Mouse (Mus musculus): Measurements from ENCODE around the gene Hemgn. TPM values are rescaled to one million over a fixed set of nuclear protein-coding genes. Genes with fewer than 3 reads are reported as not detected.
A peak's percentile ranks its signal among the peaks of the same experiment; 100 is the strongest.

The Hemgn gene
- polyA plus RNA-seq, 1 experiment, result not detected

GRCm38 (mm10) chr4:46371030-46371429, 42.3 kb downstream of the Hemgn start:
- Histone ChIP-seq H3K4me1 (ENCODE audit: control insufficient read depth, insufficient read depth, low read length) (peaks cover 10% of the 10 kb centered on the region), H3K27ac (ENCODE audit: insufficient read depth, low read depth, low read length) (no peak overlapping the region), H3K4me3 (ENCODE audit: insufficient read depth, low read depth, low read length) (no peak overlapping the region)
- 19% methylated on average over 19 of the region's 19 CpGs for WGBS
- TF ChIP-seq CTCF (IDR thresholded peaks at IDR 0.05; ENCODE audit: insufficient read depth, low read depth, low read length) (no peak), POLR2A (IDR thresholded peaks at IDR 0.05; ENCODE audit: insufficient read depth, low read depth, low read length) (no peak)

DNA sequence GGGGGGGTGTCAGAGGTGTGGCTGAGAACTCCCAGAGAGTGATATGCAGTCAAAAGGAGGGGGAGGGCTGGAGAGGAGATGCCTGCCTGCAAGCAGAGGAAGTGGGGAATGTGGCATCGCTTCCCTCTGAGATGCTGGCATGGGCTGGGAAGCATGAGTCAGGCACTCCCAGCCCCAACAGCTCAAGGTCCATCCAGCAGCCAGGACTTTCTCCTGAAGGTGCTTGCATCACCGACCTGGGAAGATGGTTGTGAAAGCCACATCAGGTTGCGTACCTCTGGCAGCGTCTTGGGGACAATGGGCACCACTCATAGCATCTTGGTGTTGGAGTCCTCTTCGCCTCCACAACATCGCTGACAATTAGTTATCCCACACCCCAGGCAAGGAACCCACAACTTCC, 42.9 kb downstream of the Hemgn start:
- 62% methylated on average over 6 of the region's 6 CpGs for WGBS
- Histone ChIP-seq H3K27ac (ENCODE audit: insufficient read depth, low read depth, low read length) (no peak overlapping the region), H3K4me3 (ENCODE audit: insufficient read depth, low read depth, low read length) (no peak overlapping the region), H3K4me1 (ENCODE audit: control insufficient read depth, insufficient read depth, low read length) (peaks cover 10% of the 10 kb centered on the region)
- TF ChIP-seq POLR2A (IDR thresholded peaks at IDR 0.05; ENCODE audit: insufficient read depth, low read depth, low read length) (no peak), CTCF (IDR thresholded peaks at IDR 0.05; ENCODE audit: insufficient read depth, low read depth, low read length) (no peak)

GRCm38 (mm10) chr4:46369070-46369469, 44.2 kb downstream of the Hemgn start:
- WGBS, result 65% methylated on average over 4 of the region's 4 CpGs
- H3K4me1 ChIP-seq (ENCODE audit: control insufficient read depth, insufficient read depth, low read length), result peaks cover 6% of the 10 kb centered on the region; the same call in 1 of the 2 replicates

GRCm38 (mm10) chr4:46367487-46367959, 45.8 kb downstream of the Hemgn start:
- WGBS, result 15% methylated on average over 12 of the region's 12 CpGs
- TF ChIP-seq POLR2A (IDR thresholded peaks at IDR 0.05; ENCODE audit: insufficient read depth, low read depth, low read length) (no peak), CTCF (IDR thresholded peaks at IDR 0.05; ENCODE audit: insufficient read depth, low read depth, low read length) (no peak)

More at GRCm38 (mm10) chr4:46369070-46369469, 44.2 kb downstream of the Hemgn start:
- no peak overlapping the region for H3K4me3 ChIP-seq (ENCODE audit: insufficient read depth, low read depth, low read length)
- no peak overlapping the region for H3K27ac ChIP-seq (ENCODE audit: insufficient read depth, low read depth, low read length)
- no peak for TF ChIP-seq CTCF (IDR thresholded peaks at IDR 0.05; ENCODE audit: insufficient read depth, low read depth, low read length)
- no peak for TF ChIP-seq POLR2A (IDR thresholded peaks at IDR 0.05; ENCODE audit: insufficient read depth, low read depth, low read length)

GRCm38 (mm10) chr4:46364360-46364759, 48.9 kb downstream of the Hemgn start:
- Histone ChIP-seq H3K4me3 (ENCODE audit: insufficient read depth, low read depth, low read length) (no peak overlapping the region), H3K27ac (ENCODE audit: insufficient read depth, low read depth, low read length) (no peak overlapping the region), H3K4me1 (ENCODE audit: control insufficient read depth, insufficient read depth, low read length) (no peaks in the 10 kb centered on the region)
- 88% methylated on average over 2 of the region's 2 CpGs for WGBS
- TF ChIP-seq CTCF (IDR thresholded peaks at IDR 0.05; ENCODE audit: insufficient read depth, low read depth, low read length), result no peak
- no peak for TF ChIP-seq POLR2A (IDR thresholded peaks at IDR 0.05; ENCODE audit: insufficient read depth, low read depth, low read length)

More at GRCm38 (mm10) chr4:46367487-46367959, 45.8 kb downstream of the Hemgn start:
- Histone ChIP-seq H3K4me3 (ENCODE audit: insufficient read depth, low read depth, low read length) (no peak overlapping the region), H3K27ac (ENCODE audit: insufficient read depth, low read depth, low read length) (no peak overlapping the region), H3K4me1 (ENCODE audit: control insufficient read depth, insufficient read depth, low read length) (peaks cover 6% of the 10 kb centered on the region; the same call in 1 of the 2 replicates)

DNA sequence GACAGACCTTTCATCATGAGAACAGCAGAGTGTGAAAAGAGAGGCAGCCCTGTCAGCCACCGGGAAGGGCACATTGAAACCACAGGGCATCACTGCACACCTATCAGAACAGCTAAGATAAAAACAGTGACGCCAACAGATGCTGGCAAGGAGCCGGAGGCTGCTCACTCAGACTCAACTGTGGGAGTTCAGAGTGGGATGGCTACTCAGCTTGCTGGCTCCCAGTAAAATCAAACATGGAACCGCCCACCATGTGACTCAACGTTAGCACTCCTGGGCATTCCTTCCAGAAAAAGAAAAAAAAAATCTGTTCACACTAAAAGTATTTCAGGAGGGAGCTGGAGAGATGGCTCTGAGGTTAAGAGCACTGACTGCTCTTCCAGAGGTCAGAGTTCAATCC, 52.0 kb downstream of the Hemgn start:
- 49% methylated on average over 5 of the region's 5 CpGs for WGBS
- peaks cover under 1% of the 10 kb centered on the region; the same call in 1 of the 2 replicates for H3K4me1 ChIP-seq (ENCODE audit: control insufficient read depth, insufficient read depth, low read length)
- TF ChIP-seq POLR2A (IDR thresholded peaks at IDR 0.05; ENCODE audit: insufficient read depth, low read depth, low read length) (no peak), CTCF (IDR thresholded peaks at IDR 0.05; ENCODE audit: insufficient read depth, low read depth, low read length) (no peak)

GRCm38 (mm10) chr4:46359539-46360253, 53.6 kb downstream of the Hemgn start:
- H3K4me1 ChIP-seq (ENCODE audit: control insufficient read depth, insufficient read depth, low read length), result peaks cover 2% of the 10 kb centered on the region
- no peak overlapping the region for H3K27ac ChIP-seq (ENCODE audit: insufficient read depth, low read depth, low read length)
- 78% methylated on average over 12 of the region's 12 CpGs for WGBS
- no peak overlapping the region for H3K4me3 ChIP-seq (ENCODE audit: insufficient read depth, low read depth, low read length)
- no peak for TF ChIP-seq CTCF (IDR thresholded peaks at IDR 0.05; ENCODE audit: insufficient read depth, low read depth, low read length)
- TF ChIP-seq POLR2A (IDR thresholded peaks at IDR 0.05; ENCODE audit: insufficient read depth, low read depth, low read length), result no peak

More for the DNA sequence above, 52.0 kb downstream of the Hemgn start:
- Histone ChIP-seq H3K27ac (ENCODE audit: insufficient read depth, low read depth, low read length) (no peak overlapping the region), H3K4me3 (ENCODE audit: insufficient read depth, low read depth, low read length) (no peak overlapping the region)

DNA sequence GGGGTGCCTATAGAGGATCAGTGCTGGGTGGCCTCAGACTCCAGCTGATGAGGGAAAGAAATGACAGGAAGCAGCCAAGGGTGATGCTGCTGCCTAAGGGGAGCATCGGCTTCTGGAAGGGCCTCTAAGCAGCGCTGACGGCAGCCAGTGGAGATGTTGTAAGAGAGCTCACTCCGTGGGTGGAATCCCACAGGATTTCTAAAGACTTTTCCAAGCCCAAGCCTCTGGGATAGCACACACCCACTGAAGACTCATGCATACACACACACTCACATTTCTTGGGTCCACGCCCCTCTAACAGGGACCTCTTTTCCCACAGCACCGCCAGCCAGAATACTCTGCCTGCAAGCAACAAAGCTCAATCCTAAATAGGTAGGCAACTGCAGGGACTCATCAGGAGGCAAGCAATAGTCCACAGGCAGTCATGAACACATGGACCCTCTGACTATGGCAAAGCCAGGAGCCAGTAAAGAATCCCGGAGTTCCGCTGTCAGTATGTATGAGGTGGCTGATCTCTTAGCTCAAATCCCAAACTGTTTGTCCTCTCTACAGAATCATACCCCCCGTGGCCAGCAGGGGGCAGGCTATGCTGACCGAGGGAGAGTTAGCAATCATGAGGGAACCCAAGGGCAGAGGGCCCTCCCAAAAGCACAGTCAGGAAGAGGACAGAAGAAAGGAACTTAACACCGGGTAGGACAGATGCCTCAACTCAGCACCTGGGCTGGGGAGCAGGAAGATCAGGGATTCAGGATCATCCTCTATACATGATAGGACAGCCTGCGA, 56.8 kb downstream of the Hemgn start:
- no peak overlapping the region for H3K27ac ChIP-seq (ENCODE audit: insufficient read depth, low read depth, low read length)
- H3K4me1 ChIP-seq (ENCODE audit: control insufficient read depth, insufficient read depth, low read length), result peaks cover 2% of the 10 kb centered on the region
- 42% methylated on average over 12 of the region's 12 CpGs for WGBS
- TF ChIP-seq POLR2A (IDR thresholded peaks at IDR 0.05; ENCODE audit: insufficient read depth, low read depth, low read length), result no peak
- peak; percentile 44; the same call in 1 of the 2 replicates for TF ChIP-seq CTCF (IDR thresholded peaks at IDR 0.05; ENCODE audit: insufficient read depth, low read depth, low read length)
- no peak overlapping the region for H3K4me3 ChIP-seq (ENCODE audit: insufficient read depth, low read depth, low read length)

DNA sequence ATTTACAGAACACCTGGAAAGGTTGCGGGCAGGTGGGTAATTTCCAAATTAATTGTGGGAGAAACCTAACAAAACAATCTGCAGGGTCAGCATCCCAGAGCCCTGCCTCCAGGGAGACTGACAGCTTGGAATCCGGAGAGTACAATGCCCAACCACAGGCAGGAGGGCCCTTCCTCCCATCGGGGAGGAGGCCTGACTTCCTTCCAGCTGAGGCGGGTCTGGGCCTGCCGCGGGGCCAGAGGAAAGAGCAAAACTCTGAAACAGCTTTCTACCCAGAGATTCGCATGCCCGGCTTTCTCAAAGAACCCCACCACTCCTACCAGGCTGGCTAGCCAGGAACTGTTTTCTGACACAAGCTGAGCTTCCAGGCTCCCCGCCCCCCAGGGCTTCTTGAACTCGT, 60.3 kb downstream of the Hemgn start:
- no peak for TF ChIP-seq POLR2A (IDR thresholded peaks at IDR 0.05; ENCODE audit: insufficient read depth, low read depth, low read length)
- no peak for TF ChIP-seq CTCF (IDR thresholded peaks at IDR 0.05; ENCODE audit: insufficient read depth, low read depth, low read length)
- WGBS, result 20% methylated on average over 10 of the region's 10 CpGs
- Histone ChIP-seq H3K4me1 (ENCODE audit: control insufficient read depth, insufficient read depth, low read length) (peaks cover 2% of the 10 kb centered on the region), H3K27ac (ENCODE audit: insufficient read depth, low read depth, low read length) (no peak overlapping the region), H3K4me3 (ENCODE audit: insufficient read depth, low read depth, low read length) (no peak overlapping the region)
